In genomic region chr3:153085096-153085788, GRCm38 (mm10) we compare ENCODE assay signal across 9 mouse cellular contexts.
A peak's percentile ranks its signal among the peaks of the same experiment; 100 is the strongest.
DNase-seq lines count a peak whose midpoint lies in the region; ATAC-seq and TF ChIP-seq lines count a peak whose summit lies in the region.
"Had no signal": no experiment of that assay in that cellular context is flagged by ENCODE, and none has a peak within 500 bp of the region (broad histone marks: within the 10 kb centered on the region; RNA-seq: fewer than 3 reads in every experiment).

No protein-coding gene starts in this region.

- ATAC-seq in limb, embryonic 12.5 days (ENCODE audit: insufficient number of reproducible peaks, insufficient read depth, low FRiP score, low TSS enrichment, low read depth), result peak; percentile 60; the same call in 1 of the 2 replicates
- ATAC-seq: Patski had no signal

- no peaks in the 10 kb centered on the region for H3K9me3 ChIP-seq in limb, embryonic 12.5 days

- H3K27ac ChIP-seq in gastrocnemius, adult 2 months, result no peak overlapping the region
- H3K27ac ChIP-seq in limb, embryonic 12.5 days, result peak overlapping the region; percentile 84
- peak overlapping the region; percentile 42; the same call in 1 of the 2 replicates for H3K27ac ChIP-seq in olfactory bulb, adult 2 months (ENCODE audit: insufficient read depth, low read depth, low read length)

- 0 out of 2 replicates have a peak, but pooled peaks cover 3% of the 10 kb centered on the region for H3K27me3 ChIP-seq in limb, embryonic 12.5 days
- H3K27me3 ChIP-seq: Patski had no signal

- peak overlapping the region; percentile 49 for H3K4me2 ChIP-seq in limb, embryonic 12.5 days

- no peaks in the 10 kb centered on the region for H3K36me3 ChIP-seq in limb, embryonic 12.5 days

- peak overlapping the region; percentile 23; the same call in 1 of the 2 replicates for H3K4me3 ChIP-seq in gastrocnemius, adult 2 months
- 0 out of 2 replicates have a peak overlapping the region, but pooled peaks have one; percentile 15 for H3K4me3 ChIP-seq in limb, embryonic 12.5 days (replicated peaks)
- H3K4me3 ChIP-seq in olfactory bulb, adult 2 months (ENCODE audit: insufficient read depth, low read depth, low read length), result no peak overlapping the region

- 19% methylated on average over 17 of the region's 17 CpGs for WGBS in limb, embryonic 12.5 days
- WGBS in olfactory bulb, adult 2 months, result 36% methylated on average over 17 of the region's 17 CpGs

- no peak for TF ChIP-seq POLR2A in olfactory bulb, adult 2 months (IDR thresholded peaks at IDR 0.05; ENCODE audit: insufficient read depth, low read depth, low read length)

- DNase-seq in lung, adult 18-20 months, result peak; percentile 7
- DNase-seq in lung, postnatal 25 days (ENCODE audit: low spot score), result no peak
- peak; percentile 50 for DNase-seq in cerebellum, adult 9-11 months
- peak; percentile 28 for DNase-seq in gastrocnemius, adult 2 months
- DNase-seq in kidney, adult 18-20 months, result peak; percentile 40
- no peak for DNase-seq in thymus, postnatal 0 days (ENCODE audit: low spot score)

- peaks cover 38% of the 10 kb centered on the region for H3K4me1 ChIP-seq in limb, embryonic 12.5 days (replicated peaks)
- H3K4me1 ChIP-seq in olfactory bulb, adult 2 months (ENCODE audit: control insufficient read depth, insufficient read depth, low read length), result peaks cover 11% of the 10 kb centered on the region

- intact Hi-C loops in gastrocnemius, adult 2 months (cut with DNase I), result no loop called here

- H3K9ac ChIP-seq in limb, embryonic 12.5 days (replicated peaks), result no peak overlapping the region

- no peak for TF ChIP-seq CTCF in gastrocnemius, adult 2 months (IDR thresholded peaks at IDR 0.05)
- TF ChIP-seq CTCF in olfactory bulb, adult 2 months (IDR thresholded peaks at IDR 0.05; ENCODE audit: insufficient read depth, low read depth, low read length), result no peak

Comparison
In these comparisons a context has a peak if more than half of its experiments do, and no peak if none do; other contexts are left out.
1. DNase-seq: peak in lung, adult 18-20 months (2 of 2), cerebellum, adult 9-11 months (single experiment), gastrocnemius, adult 2 months (single experiment) and kidney, adult 18-20 months (single experiment); none in lung, postnatal 25 days (single experiment) and thymus, postnatal 0 days (single experiment).